Mouse (Mus musculus) midbrain, embryonic 13.5 days (tissue): ENCODE measurements around the gene Acsbg1. TPM values are rescaled to one million over a fixed set of nuclear protein-coding genes. Genes with fewer than 3 reads are reported as not detected.
A peak's percentile ranks its signal among the peaks of the same experiment; 100 is the strongest.

Source experiments
- ATAC-seq: fragments of 200-750 bp; cut with Nextera tagmentation; 2 replicates; pipeline ENCODE4 v1.8.0; 2017; ENCODE audit warnings: mild to moderate bottlenecking, moderate TSS enrichment, moderate library complexity
- H3K27ac ChIP-seq: fragments of 300-500 bp; sonication (generic); 2 replicates; pipeline ENCODE4 v1.5.1; 2015; ENCODE audit warnings: inconsistent platforms, mild to moderate bottlenecking, moderate library complexity
- H3K27me3 ChIP-seq: fragments of 300-500 bp; sonication (generic); 2 replicates; pipeline ENCODE4 v1.6.1; 2015; ENCODE audit warnings: mild to moderate bottlenecking, inconsistent platforms
- H3K36me3 ChIP-seq: fragments of 300-500 bp; sonication (generic); 2 replicates; pipeline ENCODE4 v1.6.1; 2015; ENCODE audit warnings: mild to moderate bottlenecking, inconsistent platforms
- H3K4me1 ChIP-seq: fragments of 300-500 bp; sonication (generic); replicated peaks from 2 replicates; pipeline ENCODE4 v1.6.1; 2015; ENCODE audit warnings: inconsistent platforms
- H3K4me2 ChIP-seq: fragments of 300-500 bp; sonication (generic); replicated peaks from 2 replicates; pipeline ENCODE4 v1.6.1; 2015; ENCODE audit warnings: moderate library complexity, mild to moderate bottlenecking, inconsistent platforms
- H3K4me3 ChIP-seq: fragments of 300-500 bp; sonication (generic); replicated peaks from 2 replicates; pipeline ENCODE4 v1.5.1; 2015; ENCODE audit warnings: mild to moderate bottlenecking, inconsistent platforms
- H3K9ac ChIP-seq: fragments of 300-500 bp; sonication (generic); replicated peaks from 2 replicates; pipeline ENCODE4 v1.6.1; 2015; ENCODE audit warnings: mild to moderate bottlenecking, inconsistent platforms
- H3K9me3 ChIP-seq: fragments of 300-500 bp; sonication (generic); 2 replicates; pipeline ENCODE4 v1.6.1; 2016; ENCODE audit warnings: mild to moderate bottlenecking, inconsistent platforms
- WGBS: fragments of 180-500 bp; shearing (Covaris S2); methylation state at CpG from one replicate; pipeline ENCODE4 v1.1.7; 2015; 5-methylcytosine and 5-hydroxymethylcytosine counted together
- microRNA-seq: library from miRNA; unstranded; fragments of <30 nt; microRNA quantifications from one replicate; pipeline ENCODE4, GENCODE M21; 2016
- polyA plus RNA-seq: library from polyadenylated mRNA; unstranded; fragments of >200 nt; fragmentation: Nextera tagmentation; extraction: Ambion mirVana; gene quantifications from 2 replicates; pipeline ENCODE4 v1.2.1, GENCODE M21; 2015

Gene Acsbg1
- polyA plus RNA-seq, 1 experiment from 2014 or later: 8.8 TPM

DNA sequence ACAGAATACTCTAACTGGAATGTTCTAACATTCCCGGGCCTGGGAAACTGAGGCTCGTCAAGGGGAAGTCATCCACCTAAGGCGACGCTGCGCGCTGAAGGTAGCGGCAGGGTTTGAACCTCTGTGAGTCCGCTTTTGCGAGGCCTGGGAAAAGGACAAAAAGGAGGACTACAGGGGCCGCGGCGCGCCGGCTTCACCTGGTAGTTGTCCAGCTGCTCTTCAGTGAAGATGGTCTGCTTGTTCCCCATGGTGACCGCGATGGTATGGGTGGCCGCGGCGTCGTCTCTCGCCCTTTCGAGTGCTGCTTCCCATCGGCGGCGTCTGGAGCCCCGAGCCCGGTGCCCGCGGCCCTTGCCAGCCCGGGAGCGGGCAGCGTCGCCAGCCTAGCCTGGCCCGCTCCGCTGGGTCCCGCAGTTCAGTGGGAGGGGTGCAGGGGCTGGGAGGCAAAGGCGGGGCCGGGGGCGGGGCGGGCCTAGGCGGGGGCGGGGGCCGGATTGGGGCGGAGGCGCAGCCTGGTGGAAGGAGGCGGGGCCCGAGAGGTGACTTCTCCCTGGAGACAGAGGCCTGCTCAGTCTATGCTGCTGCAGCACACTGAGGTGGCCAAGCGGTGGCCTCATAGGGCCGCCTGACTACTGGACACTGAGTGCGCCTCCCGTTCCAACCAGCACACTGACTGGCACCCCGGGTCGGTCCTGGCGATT, 101.7 kb downstream of the Acsbg1 start, which contains the start of gene Cib2:
TSS of gene Cib2 (minus strand) at position 448 of the 701 bp plus-strand sequence.
- H3K4me3 ChIP-seq: peak within 1 kb of the TSS; percentile 54
- H3K27me3 ChIP-seq: peaks cover 15% of the 10 kb centered on the region
- H3K4me2 ChIP-seq: peak within 1 kb of the TSS; percentile 73
- 1% methylated on average over 54 of the region's 54 CpGs for WGBS
- H3K9ac ChIP-seq: peak within 1 kb of the TSS; percentile 69
- peaks cover 12% of the 10 kb centered on the region; the same call in 1 of the 2 replicates for H3K4me1 ChIP-seq
- H3K27ac ChIP-seq: no peak within 1 kb of the TSS
- H3K9me3 ChIP-seq: no peaks in the 10 kb centered on the region
- ATAC-seq: peak; percentile 98
- no peaks in the 10 kb centered on the region for H3K36me3 ChIP-seq

DNA sequence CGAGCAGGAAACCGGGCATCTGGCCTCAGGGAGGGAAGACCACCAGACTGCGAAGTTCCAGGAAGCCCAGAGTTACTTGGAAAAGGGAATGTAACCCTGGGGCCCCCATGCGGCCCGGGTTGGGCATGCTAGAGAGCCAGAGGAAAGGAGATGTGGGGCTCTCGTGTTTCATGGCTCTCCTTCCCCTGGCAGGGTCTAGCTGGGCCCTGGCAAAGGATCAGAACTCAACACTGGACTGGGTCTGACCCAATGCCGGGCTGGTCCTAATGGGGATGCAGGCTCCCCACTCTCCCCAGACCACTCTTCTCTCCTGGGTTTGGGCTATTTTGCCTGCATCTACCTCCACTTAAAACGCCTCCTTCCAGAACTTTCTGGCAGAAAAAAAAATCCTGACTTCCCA, 102.9 kb downstream of the Acsbg1 start:
- no peak overlapping the region for H3K4me2 ChIP-seq

DNA sequence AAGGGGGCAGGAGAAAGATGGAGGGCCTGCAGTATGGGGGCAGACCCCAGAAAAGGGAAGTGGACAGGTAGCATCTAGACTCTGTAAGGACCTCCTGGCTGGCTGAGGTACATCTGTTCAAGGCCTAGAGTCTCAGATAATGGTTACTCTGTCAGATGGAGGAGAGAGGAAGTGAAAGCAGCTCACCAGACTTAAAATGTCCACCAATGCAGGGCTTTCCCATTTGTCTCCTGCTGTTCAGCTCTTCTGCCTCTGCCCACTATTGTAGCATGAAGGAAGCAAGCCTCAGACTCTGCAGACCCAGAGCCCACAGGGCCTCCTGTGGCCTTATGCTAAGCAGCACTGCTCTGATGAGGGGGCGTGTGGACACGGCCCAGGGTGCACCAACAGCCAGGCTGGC, 106.6 kb downstream of the Acsbg1 start:
- peaks cover 15% of the 10 kb centered on the region for H3K27me3 ChIP-seq
- no peaks in the 10 kb centered on the region for H3K36me3 ChIP-seq
- no peak overlapping the region for H3K4me3 ChIP-seq
- H3K27ac ChIP-seq: no peak overlapping the region
- H3K9me3 ChIP-seq: no peaks in the 10 kb centered on the region
- peaks cover 9% of the 10 kb centered on the region; the same call in 1 of the 2 replicates for H3K4me1 ChIP-seq
- ATAC-seq: no peak
- WGBS: 96% methylated on average over 2 of the region's 2 CpGs
- H3K4me2 ChIP-seq: no peak overlapping the region
- H3K9ac ChIP-seq: no peak overlapping the region

More for the DNA sequence above, 102.9 kb downstream of the Acsbg1 start:
- WGBS: 86% methylated on average over 8 of the region's 8 CpGs
- Histone ChIP-seq H3K36me3 (no peaks in the 10 kb centered on the region), H3K9me3 (no peaks in the 10 kb centered on the region), H3K4me3 (no peak overlapping the region), H3K27me3 (peaks cover 15% of the 10 kb centered on the region), H3K4me1 (peaks cover 12% of the 10 kb centered on the region; the same call in 1 of the 2 replicates), H3K9ac (no peak overlapping the region), H3K27ac (no peak overlapping the region)
- no peak for ATAC-seq

Small RNA genes within 50 kb of the gene (microRNA-seq; reads per million reads assigned to microRNA genes)
- gene Mir5710: not detected

Other genes starting within 250 kb of the Acsbg1 start
- 36.5 and 38.8 TPM in 2 replicates for gene Dmxl2, start 160.2 kb downstream of the Acsbg1 start, polyA plus RNA-seq
- not detected in 2 replicates for gene Sh2d7, start 122.9 kb downstream of the Acsbg1 start, polyA plus RNA-seq
- 27.8 and 28.5 TPM in 2 replicates for gene Cib2, start 101.7 kb downstream of the Acsbg1 start, polyA plus RNA-seq
- gene Idh3a, start 75.5 kb downstream of the Acsbg1 start, polyA plus RNA-seq: 109 and 114 TPM in 2 replicates
- gene Dnaja4, start 37.0 kb upstream of the Acsbg1 start, polyA plus RNA-seq: 2.9 and 3.0 TPM in 2 replicates
- gene Wdr61, start 72.6 kb upstream of the Acsbg1 start, polyA plus RNA-seq: 119 and 120 TPM in 2 replicates
- gene Crabp1, start 102.9 kb upstream of the Acsbg1 start, polyA plus RNA-seq: 83.3 and 117 TPM in 2 replicates
- 49.5 and 53.1 TPM in 2 replicates for gene Ireb2, start 201.9 kb upstream of the Acsbg1 start, polyA plus RNA-seq